Mouse (Mus musculus) thymus, adult 2 months (tissue): ENCODE results near the gene Paqr9.

Experiments used
- CTCF ChIP-seq: fragments of 200-500 bp; IDR thresholded peaks from 2 replicates; pipeline ENCODE4 v1.5.1; 2012; ENCODE audit warnings: mild to moderate bottlenecking, control low read depth, low read length, moderate library complexity, borderline replicate concordance; ENCODE audit not compliant: control insufficient read depth, poor library complexity, insufficient read depth; ENCODE audit errors: extremely low read depth
- POLR2A ChIP-seq: fragments of 200-500 bp; IDR thresholded peaks from 2 replicates; pipeline ENCODE4 v1.6.1; 2012; ENCODE audit warnings: mild to moderate bottlenecking, low read length, control low read depth, moderate library complexity; ENCODE audit not compliant: control insufficient read depth, poor library complexity, insufficient read depth; ENCODE audit errors: extremely low read depth

DNA sequence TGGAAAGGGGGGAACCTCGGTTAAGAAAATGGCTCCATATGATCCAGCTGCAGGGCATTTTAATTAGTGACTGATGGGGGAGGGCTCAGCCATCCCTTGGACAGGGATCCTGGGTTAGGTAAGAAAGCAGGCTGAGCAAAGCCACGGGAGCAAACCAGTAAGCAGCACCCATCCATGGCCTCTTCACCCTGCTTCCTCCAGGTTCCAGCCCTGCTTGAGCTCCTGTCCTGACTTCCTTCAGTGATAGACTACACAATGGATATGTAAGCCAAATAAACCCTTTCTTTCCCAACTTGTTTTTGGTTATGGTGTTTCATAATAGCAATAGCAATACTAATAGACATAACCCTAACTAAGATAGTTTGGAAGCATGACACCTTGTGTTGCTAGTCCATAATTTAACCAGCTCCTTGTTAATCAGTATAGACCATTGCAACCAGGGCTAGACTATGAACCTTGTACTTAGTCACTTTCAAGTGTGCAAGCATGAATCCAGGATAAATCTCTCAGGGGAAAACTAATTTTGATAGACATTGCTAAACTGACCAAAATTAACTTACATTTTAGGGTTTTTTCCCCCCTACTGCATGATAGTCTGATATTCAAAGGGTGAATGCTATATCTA, 20.2 kb upstream of the Paqr9 start:
- TF ChIP-seq CTCF, result no peak
- TF ChIP-seq POLR2A, result no peak
